Mouse (Mus musculus) embryonic facial prominence, embryonic 14.5 days (tissue): ENCODE measurements around the gene Adamts7. TPM values are rescaled to one million over a fixed set of nuclear protein-coding genes. Genes with fewer than 3 reads are reported as not detected.

ENCODE experiments used
- ATAC-seq: fragments of 200-750 bp; cut with Nextera tagmentation; 2 replicates; pipeline ENCODE4 v1.8.0; 2017; ENCODE audit warnings: low read depth, moderate number of reproducible peaks, moderate TSS enrichment
- DNase-seq: peaks from one replicate; pipeline ENCODE4 v3.0.0-alpha.2; 2015; ENCODE audit warnings: low spot score
- H3K27ac ChIP-seq: fragments of 300-500 bp; sonication (generic); replicated peaks from 2 replicates; pipeline ENCODE4 v1.5.1; 2014; ENCODE audit warnings: low read depth, mild to moderate bottlenecking, low read length, moderate library complexity
- H3K27me3 ChIP-seq: fragments of 300-500 bp; sonication (generic); replicated peaks from 2 replicates; pipeline ENCODE4 v1.6.1; 2014; ENCODE audit warnings: low read length; ENCODE audit not compliant: control insufficient read depth, insufficient read depth
- H3K36me3 ChIP-seq: fragments of 300-500 bp; sonication (generic); 2 replicates; pipeline ENCODE4 v1.6.1; 2014; ENCODE audit warnings: low read length, mixed read lengths; ENCODE audit not compliant: control insufficient read depth, insufficient read depth
- H3K4me1 ChIP-seq: fragments of 300-500 bp; sonication (generic); 2 replicates; pipeline ENCODE4 v1.6.1; 2014; ENCODE audit warnings: antibody characterized with exemption, low read length; ENCODE audit not compliant: control insufficient read depth, insufficient read depth
- H3K4me2 ChIP-seq: fragments of 300-500 bp; sonication (generic); 2 replicates; pipeline ENCODE4 v1.6.1; 2014; ENCODE audit warnings: low read depth, mild to moderate bottlenecking, low read length, moderate library complexity, mixed read lengths
- H3K4me3 ChIP-seq: fragments of 300-500 bp; sonication (generic); 2 replicates; pipeline ENCODE4 v1.5.1; 2014; ENCODE audit warnings: low read depth, mild to moderate bottlenecking, low read length
- H3K9ac ChIP-seq: fragments of 300-500 bp; sonication (generic); 2 replicates; pipeline ENCODE4 v1.6.1; 2014; ENCODE audit warnings: low read depth, mild to moderate bottlenecking, low read length, moderate library complexity, mixed read lengths
- H3K9me3 ChIP-seq: fragments of 300-500 bp; sonication (generic); 2 replicates; pipeline ENCODE4 v1.6.1; 2016; ENCODE audit warnings: low read length; ENCODE audit not compliant: control insufficient read depth
- WGBS: fragments of 180-500 bp; shearing (Covaris S2); extraction: QIAGEN DNeasy Blood & Tissue Kit; methylation state at CpG from one replicate; pipeline ENCODE4 v1.1.7; 2014; 5-methylcytosine and 5-hydroxymethylcytosine counted together
- polyA plus RNA-seq: library from polyadenylated mRNA; unstranded; fragments of >200 nt; fragmentation: Nextera tagmentation; extraction: Ambion mirVana; gene quantifications from 2 replicates; pipeline ENCODE4 v1.2.1, GENCODE M21; 2014

Gene Adamts7
- polyA plus RNA-seq, 1 experiment from 2014 or later = 13.3 TPM

GRCm38 (mm10) chr9:90135466-90135865, 27.4 kb upstream of the Adamts7 start:
- Histone ChIP-seq H3K9me3 (no peaks in the 10 kb centered on the region), H3K27ac (no peak overlapping the region), H3K9ac (no peak overlapping the region), H3K27me3 (no peaks in the 10 kb centered on the region), H3K4me3 (no peak overlapping the region), H3K36me3 (no peaks in the 10 kb centered on the region), H3K4me2 (no peak overlapping the region), H3K4me1 (no peaks in the 10 kb centered on the region)
- no peak for ATAC-seq
- DNase-seq = no peak
- WGBS = 72% methylated on average over 8 of the region's 8 CpGs

GRCm38 (mm10) chr9:90135963-90136677, 26.7 kb upstream of the Adamts7 start:
- DNase-seq (no peak), ATAC-seq (no peak)
- Histone ChIP-seq H3K36me3 (no peaks in the 10 kb centered on the region), H3K9ac (no peak overlapping the region), H3K9me3 (no peaks in the 10 kb centered on the region), H3K27me3 (no peaks in the 10 kb centered on the region), H3K27ac (no peak overlapping the region), H3K4me1 (no peaks in the 10 kb centered on the region), H3K4me2 (no peak overlapping the region), H3K4me3 (no peak overlapping the region)
- WGBS = 72% methylated on average over 9 of the region's 9 CpGs

- DNase-seq (no peak), ATAC-seq (no peak)
- Histone ChIP-seq H3K36me3 (no peaks in the 10 kb centered on the region), H3K9me3 (no peaks in the 10 kb centered on the region), H3K4me3 (no peak overlapping the region), H3K27ac (no peak overlapping the region), H3K9ac (no peak overlapping the region), H3K27me3 (no peaks in the 10 kb centered on the region), H3K4me2 (no peak overlapping the region), H3K4me1 (no peaks in the 10 kb centered on the region)
- WGBS = 95% methylated on average over 1 of the region's 1 CpGs
These were observed 26.2 kb upstream of the Adamts7 start for GRCm38 (mm10) chr9:90136678-90136965.

- Histone ChIP-seq H3K4me2 (no peak overlapping the region), H3K36me3 (no peaks in the 10 kb centered on the region), H3K27ac (no peak overlapping the region), H3K4me1 (no peaks in the 10 kb centered on the region), H3K9ac (no peak overlapping the region), H3K27me3 (no peaks in the 10 kb centered on the region), H3K4me3 (no peak overlapping the region), H3K9me3 (no peaks in the 10 kb centered on the region)
- ATAC-seq = no peak
- 36% methylated on average over 2 of the region's 2 CpGs for WGBS
- DNase-seq = peak; percentile 22
These were observed 17.1 kb upstream of the Adamts7 start for GRCm38 (mm10) chr9:90145788-90146187.

- Histone ChIP-seq H3K9me3 (no peaks in the 10 kb centered on the region), H3K27me3 (no peaks in the 10 kb centered on the region), H3K4me2 (no peak overlapping the region), H3K9ac (no peak overlapping the region), H3K4me1 (no peaks in the 10 kb centered on the region), H3K36me3 (no peaks in the 10 kb centered on the region), H3K27ac (no peak overlapping the region), H3K4me3 (no peak overlapping the region)
- 61% methylated on average over 5 of the region's 5 CpGs for WGBS
- ATAC-seq (no peak), DNase-seq (no peak)
These were observed 16.0 kb upstream of the Adamts7 start for GRCm38 (mm10) chr9:90146869-90147268.

- 15% methylated on average over 17 of the region's 29 CpGs for WGBS
- Histone ChIP-seq H3K27ac (peak overlapping the region; percentile 55), H3K36me3 (no peaks in the 10 kb centered on the region), H3K4me1 (no peaks in the 10 kb centered on the region; the same call in 1 of the 2 replicates), H3K27me3 (no peaks in the 10 kb centered on the region), H3K4me2 (peak overlapping the region; percentile 95), H3K4me3 (peak overlapping the region; percentile 83), H3K9ac (peak overlapping the region; percentile 84), H3K9me3 (peaks cover 7% of the 10 kb centered on the region; the same call in 1 of the 2 replicates)
- peak; percentile 87 for DNase-seq
- ATAC-seq = peak; percentile 89
These were observed 485 bp upstream of the Adamts7 start for GRCm38 (mm10) chr9:90162243-90162925.

- Histone ChIP-seq H3K36me3 (no peaks in the 10 kb centered on the region), H3K9me3 (peaks cover 7% of the 10 kb centered on the region; the same call in 1 of the 2 replicates), H3K27me3 (no peaks in the 10 kb centered on the region), H3K4me3 (peak overlapping the region; percentile 83), H3K4me2 (peak overlapping the region; percentile 95), H3K4me1 (no peaks in the 10 kb centered on the region; the same call in 1 of the 2 replicates), H3K9ac (peak overlapping the region; percentile 84), H3K27ac (no peak overlapping the region)
- DNase-seq (peak; percentile 51), ATAC-seq (peak; percentile 31; the same call in 1 of the 2 replicates)
- WGBS = 1% methylated on average over 15 of the region's 18 CpGs
These were observed 853 bp downstream of the Adamts7 start for GRCm38 (mm10) chr9:90163749-90164095.

- DNase-seq = no peak
- Histone ChIP-seq H3K27me3 (no peaks in the 10 kb centered on the region), H3K9ac (no peak overlapping the region), H3K4me3 (no peak overlapping the region), H3K4me1 (no peaks in the 10 kb centered on the region; the same call in 1 of the 2 replicates), H3K36me3 (no peaks in the 10 kb centered on the region), H3K4me2 (peak overlapping the region; percentile 95), H3K9me3 (peaks cover 3% of the 10 kb centered on the region; the same call in 1 of the 2 replicates), H3K27ac (no peak overlapping the region)
- no peak for ATAC-seq
- WGBS = 49% methylated on average over 4 of the region's 4 CpGs
These were observed 2.0 kb downstream of the Adamts7 start for GRCm38 (mm10) chr9:90164670-90165453.
